Mouse (Mus musculus): ENCODE results near the gene Olfm2.

The Olfm2 gene

GRCm38 (mm10) chr9:20746017-20746660, at the start of gene Olfm2:
Gene Olfm2 (minus strand): TSS chr9:20746349.
- no peak for DNase-seq

GRCm38 (mm10) chr9:20794108-20794806, 48.1 kb upstream of the Olfm2 start:
- peak; percentile 61 for DNase-seq

DNA sequence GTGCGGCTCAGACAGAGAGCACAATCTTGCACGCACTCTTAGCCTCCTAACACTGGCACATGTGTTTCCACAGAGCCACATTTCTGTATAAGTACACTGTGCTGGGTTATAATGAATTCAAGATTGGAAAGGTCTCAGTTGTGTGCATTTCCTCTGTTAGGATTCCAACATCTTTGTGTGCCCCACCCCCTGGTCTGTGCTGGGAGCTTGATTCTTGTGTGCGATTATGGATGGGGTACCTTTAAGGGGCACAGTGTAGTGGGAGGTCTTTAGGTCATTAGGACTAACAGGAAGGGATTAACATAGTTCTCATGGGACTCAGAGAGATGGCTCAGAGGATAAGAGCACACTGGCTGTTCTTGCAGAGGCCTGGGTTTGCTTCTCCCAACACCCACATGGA, 44.2 kb upstream of the Olfm2 start:
- no peak for DNase-seq

GRCm38 (mm10) chr9:20789651-20790050, 43.5 kb upstream of the Olfm2 start:
- no peak for DNase-seq

GRCm38 (mm10) chr9:20787992-20788391, 41.8 kb upstream of the Olfm2 start:
- DNase-seq: no peak

- DNase-seq: no peak
Observed at GRCm38 (mm10) chr9:20785055-20785454, 38.9 kb upstream of the Olfm2 start.

DNA sequence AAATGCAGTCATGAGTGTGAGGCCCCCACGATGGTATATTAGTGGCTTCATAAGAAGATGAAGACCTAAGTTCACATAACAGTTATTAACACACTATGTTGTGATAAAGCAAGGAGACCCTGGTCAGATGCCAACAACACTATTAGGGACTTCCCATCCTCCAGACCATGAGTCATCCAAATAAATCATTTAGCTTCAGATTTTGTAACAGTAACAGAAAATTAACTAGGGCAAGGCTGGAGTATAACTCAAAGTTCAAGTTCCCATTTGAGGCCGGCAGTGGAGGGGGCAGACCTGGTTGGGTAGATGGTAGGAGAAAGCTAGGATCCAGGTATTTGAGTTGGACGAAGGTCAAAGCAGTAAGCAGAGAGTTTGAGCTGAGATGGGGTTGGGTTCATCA, 35.1 kb upstream of the Olfm2 start:
- no peak for DNase-seq

- no peak for DNase-seq
Observed at GRCm38 (mm10) chr9:20765274-20765673, 19.1 kb upstream of the Olfm2 start.

DNA sequence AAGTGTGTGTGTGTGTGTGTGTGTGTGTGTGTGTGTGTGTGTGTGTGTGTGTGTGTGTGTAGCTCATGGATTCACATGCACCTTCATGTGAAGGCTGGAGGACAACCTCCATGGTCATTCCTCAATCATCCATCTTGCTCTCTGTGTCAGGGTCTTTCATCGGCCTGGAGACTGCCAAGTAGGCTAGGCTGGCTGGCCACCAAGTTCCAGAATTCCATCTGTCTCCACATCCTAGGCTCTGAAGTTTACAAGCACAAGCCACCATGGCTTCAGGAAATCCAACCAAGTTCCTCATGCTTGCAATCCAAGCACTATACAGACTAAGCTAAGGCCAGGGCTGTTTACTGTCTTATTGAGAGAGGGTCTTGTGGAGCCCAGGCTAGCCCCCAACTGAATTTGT, 16.9 kb upstream of the Olfm2 start:
- no peak for DNase-seq

DNA sequence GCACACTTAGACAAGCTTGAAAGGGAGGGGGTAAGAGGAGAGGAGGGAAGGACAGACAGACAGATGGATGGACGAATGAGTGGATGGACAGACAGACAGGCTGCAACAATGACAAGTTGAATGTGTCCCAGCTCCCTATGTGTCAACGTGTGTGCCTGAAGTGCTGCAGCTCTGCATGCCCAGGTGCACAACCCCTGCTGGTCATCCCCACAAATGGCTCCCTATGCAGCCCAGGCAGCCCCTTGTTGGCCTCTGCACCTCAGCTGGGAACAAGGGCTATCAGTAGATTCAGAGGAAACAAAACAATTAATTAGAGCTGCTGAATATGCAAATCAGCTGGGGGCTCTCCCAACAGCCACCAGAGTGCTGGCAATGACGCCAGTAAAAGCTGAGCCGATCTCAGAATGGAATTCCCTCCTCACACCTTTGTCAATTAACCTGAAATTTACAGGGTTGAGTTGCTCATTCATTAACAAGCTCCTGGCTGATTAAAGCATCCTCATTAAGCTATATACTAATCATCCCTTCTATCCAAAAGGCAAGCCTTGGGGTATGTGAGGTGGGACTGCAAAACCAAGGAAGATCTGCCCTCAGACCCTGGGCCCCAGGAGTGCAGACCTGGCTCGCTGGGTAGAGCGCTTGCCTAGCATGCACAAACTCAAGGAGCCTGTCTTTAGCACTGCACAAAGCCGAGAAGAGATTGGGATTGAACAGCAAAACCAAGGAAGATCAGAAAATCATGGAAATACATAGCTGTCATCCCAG, 16.2 kb upstream of the Olfm2 start:
- no peak for DNase-seq

GRCm38 (mm10) chr9:20761388-20761787, 15.2 kb upstream of the Olfm2 start:
- no peak for DNase-seq

GRCm38 (mm10) chr9:20760813-20761212, 14.7 kb upstream of the Olfm2 start:
- DNase-seq: peak; percentile 64

DNA sequence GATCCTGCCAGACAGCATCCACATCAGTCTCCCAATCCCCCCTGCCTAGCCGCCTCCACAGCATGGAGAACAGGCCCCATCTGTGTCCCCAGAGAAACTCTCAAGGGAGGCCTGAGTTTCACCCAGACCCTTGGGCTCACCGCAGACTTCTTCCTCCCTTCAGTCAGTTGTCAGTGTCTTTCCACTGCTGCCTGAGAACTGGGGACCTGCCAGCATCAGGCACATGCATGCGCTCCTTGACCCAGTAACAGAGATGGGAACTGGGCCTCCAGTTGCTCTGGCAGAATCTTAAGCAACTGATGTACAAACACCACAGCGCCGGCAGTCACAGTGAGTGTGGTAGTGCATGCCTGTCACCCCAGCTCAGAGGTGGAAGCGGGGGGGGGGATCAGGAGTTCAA, 12.7 kb upstream of the Olfm2 start:
- DNase-seq: peak; percentile 31

GRCm38 (mm10) chr9:20758243-20758642, 12.1 kb upstream of the Olfm2 start:
- no peak for DNase-seq

DNA sequence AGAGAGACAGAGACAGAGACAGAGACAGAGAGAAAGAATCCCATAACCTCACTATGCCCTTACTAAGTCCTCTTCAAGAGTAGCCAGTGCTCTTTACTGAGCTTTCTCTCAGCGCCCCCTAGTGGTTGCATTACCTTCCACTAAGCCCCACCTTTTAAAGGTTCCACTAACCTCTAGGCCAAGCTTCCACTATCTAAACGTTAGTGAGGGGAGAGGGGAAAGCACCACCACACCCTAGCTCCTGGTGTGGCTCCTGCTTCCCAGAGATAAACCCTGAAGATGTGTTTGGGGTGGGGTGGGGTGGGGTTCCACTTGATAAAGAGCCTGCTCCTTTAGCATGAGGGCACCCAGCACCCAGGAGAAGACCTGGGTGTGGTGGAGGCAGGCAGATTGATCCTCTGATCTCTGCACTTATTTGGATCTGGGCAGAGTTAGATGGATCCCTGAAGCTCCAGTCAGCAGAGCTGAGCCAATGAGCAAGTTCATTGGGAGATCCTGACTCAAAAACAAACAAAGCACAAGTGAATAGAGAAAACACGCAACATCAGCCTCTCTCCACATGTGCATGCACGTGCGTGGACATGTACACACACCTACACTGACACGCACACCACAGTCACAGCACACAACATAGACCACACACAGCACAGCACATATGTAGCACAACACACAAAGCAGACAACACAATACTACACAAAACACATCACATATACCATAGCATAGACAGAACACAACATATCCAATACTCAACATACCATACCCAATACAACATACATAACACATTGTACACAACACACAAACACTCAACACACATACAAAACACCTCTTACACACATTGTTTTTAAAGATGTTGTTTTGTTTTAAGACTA, 11.2 kb upstream of the Olfm2 start:
- DNase-seq: peak; percentile 89

DNA sequence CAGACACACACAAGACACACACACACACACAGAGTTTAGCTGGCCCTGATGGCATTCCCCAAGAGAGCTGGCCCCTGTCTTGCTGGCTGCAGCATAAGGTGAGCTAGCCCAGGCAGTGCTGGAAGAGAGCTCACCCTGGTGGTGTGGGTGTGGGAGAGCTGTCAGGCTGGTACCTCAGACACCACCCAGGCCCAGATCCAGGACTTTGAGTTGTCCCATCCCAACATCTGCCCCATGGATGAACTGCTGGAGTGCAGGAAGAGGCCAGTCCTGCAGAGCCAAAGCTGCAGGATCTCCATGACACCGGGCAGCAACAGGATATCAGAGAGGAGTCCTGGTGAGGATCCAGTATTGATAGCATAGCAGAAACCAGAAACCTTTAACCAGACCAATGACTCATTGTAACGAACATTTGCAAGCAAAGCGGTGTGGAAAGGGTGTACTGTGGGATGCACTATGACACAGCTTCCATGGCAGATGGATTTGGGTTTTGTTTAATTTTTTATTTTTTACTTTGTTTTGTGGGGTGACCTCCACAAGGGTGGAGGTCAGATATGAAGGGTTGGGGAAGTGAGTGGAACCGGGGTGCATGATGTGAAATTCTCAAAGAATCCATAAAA, 10.0 kb upstream of the Olfm2 start:
- DNase-seq: no peak

DNA sequence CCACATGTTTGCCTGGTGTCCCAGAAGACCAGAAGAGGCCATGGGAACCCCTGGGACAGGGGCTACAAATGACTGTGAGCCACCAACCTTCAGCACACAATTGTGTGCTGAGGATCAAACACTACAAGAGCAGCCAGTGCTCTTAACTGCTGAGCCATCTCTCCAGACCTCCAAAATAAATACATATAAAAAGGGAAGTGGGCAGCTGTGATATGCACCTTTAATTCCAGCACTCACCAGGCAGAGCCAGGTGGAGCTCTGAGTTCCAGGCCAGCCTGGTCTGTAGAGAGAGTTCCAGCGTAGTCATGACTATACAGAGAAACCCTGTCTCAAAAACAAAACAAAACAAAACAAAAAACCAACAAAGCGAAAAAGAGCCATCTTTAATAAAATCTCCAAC, 8.2 kb upstream of the Olfm2 start:
- DNase-seq: no peak

DNA sequence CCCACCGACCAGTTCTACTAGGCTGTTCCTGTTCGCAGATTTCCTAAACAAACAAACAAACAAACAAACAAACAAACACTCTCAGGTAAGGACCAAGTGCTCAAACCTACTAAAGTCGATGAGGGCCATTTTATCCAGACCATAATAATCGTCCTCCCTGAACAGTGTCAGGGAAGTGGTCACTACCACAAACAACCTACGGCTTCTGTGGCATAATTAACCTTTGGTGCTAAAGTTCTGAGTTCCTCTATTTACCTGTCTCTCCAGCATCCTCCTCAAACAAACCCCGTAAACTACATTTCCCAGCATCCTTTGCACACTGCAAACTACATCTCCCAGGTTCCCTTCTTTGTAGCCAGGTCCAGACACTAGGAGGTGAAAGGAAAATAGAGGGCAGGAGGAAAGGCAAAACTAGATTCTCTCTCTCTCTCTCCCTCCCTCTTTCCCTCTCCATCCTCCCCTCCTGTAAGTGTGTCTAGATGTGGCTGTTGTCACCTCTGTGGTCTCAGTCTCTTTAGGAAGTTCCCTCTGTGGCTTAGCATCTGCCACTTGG, 5.4 kb upstream of the Olfm2 start:
- peak; percentile 46 for DNase-seq

DNA sequence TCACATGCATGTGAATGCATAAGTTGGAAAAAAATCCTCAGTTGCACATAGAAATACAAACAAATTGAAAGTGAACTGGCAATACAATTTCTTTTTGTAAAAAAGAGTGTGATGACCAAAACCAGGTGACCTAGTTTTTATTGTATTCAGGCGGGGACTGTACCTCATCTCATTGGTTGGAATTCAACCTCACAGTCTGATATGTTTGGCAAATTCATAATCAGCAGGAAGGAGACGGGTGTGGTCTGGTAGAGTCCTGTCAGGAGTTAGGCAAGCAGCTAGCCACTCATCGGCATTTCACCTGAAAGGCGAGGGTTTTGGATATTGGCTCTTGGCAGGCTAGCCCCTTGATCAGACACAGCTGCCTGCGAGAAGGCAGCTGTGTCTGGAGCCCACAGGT, 3.1 kb upstream of the Olfm2 start:
- DNase-seq: no peak

GRCm38 (mm10) chr9:20748540-20748939, 2.4 kb upstream of the Olfm2 start:
- no peak for DNase-seq

DNA sequence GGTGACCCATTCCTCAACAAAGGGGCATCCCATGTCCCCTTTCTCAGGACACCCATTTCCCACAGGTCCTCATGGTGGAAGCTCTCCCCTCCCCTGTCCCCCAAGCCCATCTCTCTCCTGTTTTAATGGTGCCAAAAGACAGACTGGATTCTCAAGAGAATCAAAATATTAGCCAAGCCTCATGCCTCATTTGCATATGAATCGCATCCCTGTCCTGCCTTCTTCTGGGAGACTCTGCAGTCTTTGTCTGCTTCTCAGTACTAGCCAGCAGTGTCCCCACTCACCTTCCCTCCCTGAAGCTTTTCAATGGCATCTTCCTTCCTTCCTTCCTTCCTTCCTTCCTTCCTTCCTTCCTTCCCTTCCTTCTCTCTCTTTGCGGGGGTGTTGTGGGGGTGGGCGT, 1.5 kb upstream of the Olfm2 start:
- DNase-seq: no peak

Data from lung, postnatal 36 days (tissue).